Mouse (Mus musculus) C2C12 (cell line): Measurements from ENCODE around the gene Opn4. TPM values are rescaled to one million over a fixed set of nuclear protein-coding genes. Genes with fewer than 3 reads are reported as not detected.

ENCODE experiments used
- H3K27me3 ChIP-seq: one replicate; pipeline ENCODE4 v1.6.1; 2011; ENCODE audit not compliant: control insufficient read depth, insufficient read depth, insufficient read length
- H3K36me3 ChIP-seq: one replicate; pipeline ENCODE4 v1.6.1; 2011; ENCODE audit not compliant: control insufficient read depth, insufficient read depth
- H3K4me3 ChIP-seq: one replicate; pipeline ENCODE4 v1.5.1; 2011; ENCODE audit warnings: mild to moderate bottlenecking, control low read depth; ENCODE audit not compliant: poor library complexity, insufficient read depth, severe bottlenecking
- H3K79me2 ChIP-seq: one replicate; pipeline ENCODE4 v1.6.1; 2011; ENCODE audit not compliant: control insufficient read depth, insufficient read depth
- H3K79me3 ChIP-seq: one replicate; pipeline ENCODE4 v1.6.1; 2011; ENCODE audit warnings: low read depth, control low read depth
- H3ac ChIP-seq: one replicate; pipeline ENCODE3; 2011; ENCODE audit warnings: low read depth; ENCODE audit not compliant: control insufficient read depth, insufficient read length
- CEBPB ChIP-seq: IDR thresholded peaks from one replicate; pipeline ENCODE4 v1.6.1; 2011; ENCODE audit warnings: low read depth, mild to moderate bottlenecking, control low read depth, moderate library complexity
- CTCF ChIP-seq: IDR thresholded peaks from one replicate; pipeline ENCODE4 v1.5.1; 2011; ENCODE audit not compliant: control insufficient read depth, insufficient read depth, insufficient read length
- FOSL1 ChIP-seq: IDR thresholded peaks from one replicate; pipeline ENCODE4 v1.8.0; 2011; ENCODE audit warnings: mild to moderate bottlenecking, low read length; ENCODE audit not compliant: poor library complexity, insufficient read depth, severe bottlenecking
- MAX ChIP-seq: IDR thresholded peaks from one replicate; pipeline ENCODE4 v1.6.1; 2011; ENCODE audit warnings: mild to moderate bottlenecking, control low read depth
- MYOD1 ChIP-seq: IDR thresholded peaks from one replicate; pipeline ENCODE4 v1.6.1; 2011; ENCODE audit warnings: low read depth; ENCODE audit not compliant: control insufficient read depth, insufficient read length
- MYOG ChIP-seq: IDR thresholded peaks from one replicate; pipeline ENCODE4 v1.6.1; 2011; ENCODE audit not compliant: control insufficient read depth, insufficient read length; ENCODE audit errors: extremely low read depth
- USF1 ChIP-seq: IDR thresholded peaks from one replicate; pipeline ENCODE4 v1.6.1; 2011; ENCODE audit warnings: low read depth, mild to moderate bottlenecking, control low read depth, moderate library complexity
- polyA plus RNA-seq: library from polyadenylated mRNA; unstranded; fragments of >200 nt; fragmentation: generic; extraction: Trizol; gene quantifications from one replicate; pipeline ENCODE4 v1.2.1, GENCODE M21; 2012; ENCODE audit warnings: missing spikeins

Gene Opn4
- polyA plus RNA-seq, 1 experiment, result not detected

DNA sequence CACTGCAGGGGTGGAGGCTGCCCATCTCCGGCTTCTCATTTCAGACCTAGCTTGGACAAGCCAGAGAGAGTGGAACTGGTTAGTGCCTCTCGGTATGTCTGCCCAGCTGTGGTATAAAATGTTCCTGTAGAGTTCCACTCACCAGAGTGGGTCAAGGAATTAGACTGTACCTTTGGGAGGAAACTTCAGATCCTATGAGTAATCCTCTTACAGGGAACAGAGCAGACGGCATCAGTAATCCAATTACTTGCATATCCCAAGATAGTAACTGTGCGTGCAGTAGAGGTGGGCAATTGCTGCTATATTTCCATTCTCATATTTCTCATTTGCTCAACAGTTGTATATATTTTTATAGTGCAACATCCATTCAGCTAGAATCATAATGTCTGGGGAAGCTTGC, 11.6 kb upstream of the Opn4 start:
- Histone ChIP-seq H3ac (no peak overlapping the region), H3K79me3 (no peaks in the 10 kb centered on the region), H3K4me3 (no peak overlapping the region), H3K36me3 (no peaks in the 10 kb centered on the region), H3K27me3 (peaks cover 5% of the 10 kb centered on the region), H3K79me2 (no peaks in the 10 kb centered on the region)
- no peak for TF ChIP-seq CTCF
- no peak for TF ChIP-seq USF1
- no peak for TF ChIP-seq MYOD1
- no peak for TF ChIP-seq MYOG
- TF ChIP-seq FOSL1, result no peak
- TF ChIP-seq MAX, result no peak
- no peak for TF ChIP-seq CEBPB

GRCm38 (mm10) chr14:34601910-34602309, 2.0 kb upstream of the Opn4 start:
- Histone ChIP-seq H3K36me3 (no peaks in the 10 kb centered on the region), H3ac (no peak overlapping the region), H3K79me3 (no peaks in the 10 kb centered on the region), H3K79me2 (no peaks in the 10 kb centered on the region), H3K4me3 (no peak overlapping the region), H3K27me3 (no peaks in the 10 kb centered on the region)
- peak; percentile 56 for TF ChIP-seq MYOD1
- TF ChIP-seq MAX, result no peak

GRCm38 (mm10) chr14:34595596-34596255, 4.2 kb downstream of the Opn4 start:
- Histone ChIP-seq H3K36me3 (no peaks in the 10 kb centered on the region), H3K79me3 (no peaks in the 10 kb centered on the region), H3K79me2 (no peaks in the 10 kb centered on the region), H3K27me3 (no peaks in the 10 kb centered on the region), H3K4me3 (no peak overlapping the region), H3ac (no peak overlapping the region)
- TF ChIP-seq CTCF (no peak), USF1 (no peak), FOSL1 (no peak), MAX (no peak), CEBPB (no peak), MYOG (no peak), MYOD1 (no peak)

DNA sequence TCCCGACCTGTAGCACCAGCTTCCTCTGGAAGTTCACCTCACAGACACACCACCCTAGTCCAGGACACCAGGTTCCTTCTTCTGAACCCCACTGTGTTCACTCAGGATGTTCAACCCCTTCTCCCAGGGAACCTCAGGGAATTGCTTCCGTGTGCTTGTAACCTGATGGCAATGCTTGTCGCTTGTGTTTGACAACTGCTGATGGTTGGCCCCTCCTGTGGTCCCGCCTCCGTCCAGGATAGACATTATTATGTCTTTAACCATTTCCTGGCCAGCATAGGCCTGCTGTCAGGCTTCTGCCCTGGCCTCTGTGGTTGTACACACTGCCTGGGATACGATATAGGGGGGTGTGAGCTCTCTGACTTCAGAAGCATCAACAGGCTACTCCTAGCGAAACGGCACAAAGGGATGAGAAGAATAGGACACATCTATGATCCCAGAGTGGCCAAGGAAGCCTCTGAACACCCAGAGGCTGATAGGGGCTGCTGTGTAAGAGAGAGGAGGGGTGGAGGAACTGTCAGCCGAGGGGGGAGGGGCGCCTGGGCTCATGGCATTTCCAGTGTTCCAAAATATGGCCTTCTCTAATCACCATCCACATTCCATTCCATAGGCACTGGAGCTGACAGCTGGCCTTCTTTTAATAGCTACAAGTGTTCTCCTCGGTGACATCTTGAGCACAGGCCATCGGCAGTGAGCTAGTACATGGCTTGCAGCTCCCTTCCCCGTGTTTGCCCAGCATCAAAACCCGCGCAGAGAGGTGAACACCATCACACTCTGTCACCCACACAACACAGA, 8.0 kb downstream of the Opn4 start:
- peaks cover 4% of the 10 kb centered on the region for H3K79me3 ChIP-seq
- H3K4me3 ChIP-seq, result no peak overlapping the region
- TF ChIP-seq USF1 (no peak), CEBPB (no peak)
- no peaks in the 10 kb centered on the region for H3K36me3 ChIP-seq
- H3K27me3 ChIP-seq, result no peaks in the 10 kb centered on the region
- H3K79me2 ChIP-seq, result peaks cover 12% of the 10 kb centered on the region
- H3ac ChIP-seq, result no peak overlapping the region

GRCm38 (mm10) chr14:34590743-34591675, 8.9 kb downstream of the Opn4 start:
- Histone ChIP-seq H3K79me3 (peaks cover 4% of the 10 kb centered on the region), H3ac (no peak overlapping the region), H3K27me3 (no peaks in the 10 kb centered on the region), H3K36me3 (no peaks in the 10 kb centered on the region), H3K4me3 (no peak overlapping the region), H3K79me2 (peaks cover 19% of the 10 kb centered on the region)
- TF ChIP-seq USF1, result no peak
- TF ChIP-seq CEBPB, result no peak
- TF ChIP-seq MYOG, result no peak
- TF ChIP-seq MAX, result no peak
- TF ChIP-seq CTCF, result no peak
- TF ChIP-seq FOSL1, result no peak
- TF ChIP-seq MYOD1, result no peak
